Mouse (Mus musculus) erythroblast, embryonic 14.5 days (primary cell): ENCODE results near the gene Stk10.

ENCODE experiments used
- GATA1 ChIP-seq: IDR thresholded peaks from 2 replicates; pipeline ENCODE4 v1.6.1; 2012; ENCODE audit warnings: low read length, inconsistent platforms, mixed read lengths
- TAL1 ChIP-seq: IDR thresholded peaks from 3 replicates; pipeline ENCODE4 v1.6.1; 2012; ENCODE audit warnings: low read length, inconsistent platforms, mixed read lengths

- TF ChIP-seq GATA1 (no peak), TAL1 (no peak)
These were observed 37.8 kb upstream of the Stk10 start for GRCm38 (mm10) chr11:32495283-32495682.
